Mouse (Mus musculus): ENCODE measurements at regions not wholly inside any gene's neighbourhood (a gene's known extent, or its start where the extent isn't known, plus 50 kb on each side); places are given as distances from the start of the nearest gene placed in this dataset.

DNA sequence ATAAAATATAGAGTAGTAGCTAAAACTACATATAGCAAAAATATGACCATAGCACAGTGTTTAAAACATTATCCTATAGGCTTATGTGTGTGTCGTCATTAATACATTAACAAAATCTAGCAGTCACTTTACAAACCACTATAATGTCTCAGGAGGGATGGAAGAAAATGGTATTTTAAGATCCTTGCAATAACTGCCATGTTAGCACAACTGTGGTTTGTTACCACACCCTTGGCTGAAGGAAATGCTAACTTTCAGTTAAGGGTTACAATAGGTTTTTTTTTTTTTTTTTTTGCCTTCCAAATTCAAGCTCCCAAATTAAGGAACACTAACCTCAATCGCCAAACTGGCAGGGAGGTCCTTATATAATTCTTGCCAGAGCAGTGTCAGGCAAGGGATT, 322.0 kb upstream of the Jarid2 start:
- Histone ChIP-seq H3K9ac (replicated peaks) (no peak overlapping the region), H3K4me3 (ENCODE audit: low read depth, low read length) (no peak overlapping the region), H3K4me1 (ENCODE audit: insufficient read depth) (peaks cover 14% of the 10 kb centered on the region; the same call in 1 of the 2 replicates), H3K27me3 (ENCODE audit: insufficient read depth, low read length) (no peaks in the 10 kb centered on the region), H3K9me3 (ENCODE audit: low read length) (no peaks in the 10 kb centered on the region), H3K4me2 (ENCODE audit: low read depth, low read length) (no peak overlapping the region), H3K27ac (ENCODE audit: low read depth) (no peak overlapping the region), H3K36me3 (replicated peaks; ENCODE audit: insufficient read depth, low read length) (no peaks in the 10 kb centered on the region)
- 50% methylated on average over 2 of the region's 2 CpGs for WGBS (ENCODE audit: insufficient replicate concordance)
- ATAC-seq = no peak
- no peak for DNase-seq
- TF ChIP-seq EP300 (IDR thresholded peaks at IDR 0.05; ENCODE audit: low read depth) = no peak
- TF ChIP-seq CTCF (IDR thresholded peaks at IDR 0.05; ENCODE audit: low read depth) = no peak

DNA sequence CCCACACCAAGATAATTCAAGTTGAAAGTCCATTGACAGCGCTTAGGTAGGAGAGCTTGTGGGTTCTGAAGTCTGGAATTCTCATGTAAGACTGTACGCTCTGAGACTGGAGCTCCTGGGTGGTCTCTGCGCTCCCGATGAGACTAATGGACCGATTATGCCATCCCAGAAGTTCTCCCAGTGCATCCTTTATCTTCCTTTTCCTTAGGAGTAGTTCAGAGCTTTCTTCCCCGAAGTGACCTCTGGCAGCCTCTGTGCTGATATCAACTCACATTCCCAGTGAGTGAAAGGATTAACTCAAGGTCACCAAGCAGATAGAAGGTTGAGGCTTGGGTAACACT, 320.7 kb upstream of the Jarid2 start:
- H3K4me3 ChIP-seq (ENCODE audit: low read depth, low read length) = no peak overlapping the region
- TF ChIP-seq CTCF (IDR thresholded peaks at IDR 0.05; ENCODE audit: low read depth) = no peak
- TF ChIP-seq EP300 (IDR thresholded peaks at IDR 0.05; ENCODE audit: low read depth) = no peak
- no peak overlapping the region for H3K4me2 ChIP-seq (ENCODE audit: low read depth, low read length)
- no peaks in the 10 kb centered on the region for H3K27me3 ChIP-seq (ENCODE audit: insufficient read depth, low read length)
- H3K27ac ChIP-seq (ENCODE audit: low read depth) = peak overlapping the region; percentile 74; the same call in 1 of the 2 replicates
- H3K9ac ChIP-seq (replicated peaks) = no peak overlapping the region
- ATAC-seq (no peak), DNase-seq (no peak)
- H3K4me1 ChIP-seq (ENCODE audit: insufficient read depth) = peaks cover 14% of the 10 kb centered on the region; the same call in 1 of the 2 replicates
- H3K9me3 ChIP-seq (ENCODE audit: low read length) = no peaks in the 10 kb centered on the region
- WGBS (ENCODE audit: insufficient replicate concordance) = 66% methylated on average over 6 of the region's 6 CpGs
- H3K36me3 ChIP-seq (replicated peaks; ENCODE audit: insufficient read depth, low read length) = no peaks in the 10 kb centered on the region

DNA sequence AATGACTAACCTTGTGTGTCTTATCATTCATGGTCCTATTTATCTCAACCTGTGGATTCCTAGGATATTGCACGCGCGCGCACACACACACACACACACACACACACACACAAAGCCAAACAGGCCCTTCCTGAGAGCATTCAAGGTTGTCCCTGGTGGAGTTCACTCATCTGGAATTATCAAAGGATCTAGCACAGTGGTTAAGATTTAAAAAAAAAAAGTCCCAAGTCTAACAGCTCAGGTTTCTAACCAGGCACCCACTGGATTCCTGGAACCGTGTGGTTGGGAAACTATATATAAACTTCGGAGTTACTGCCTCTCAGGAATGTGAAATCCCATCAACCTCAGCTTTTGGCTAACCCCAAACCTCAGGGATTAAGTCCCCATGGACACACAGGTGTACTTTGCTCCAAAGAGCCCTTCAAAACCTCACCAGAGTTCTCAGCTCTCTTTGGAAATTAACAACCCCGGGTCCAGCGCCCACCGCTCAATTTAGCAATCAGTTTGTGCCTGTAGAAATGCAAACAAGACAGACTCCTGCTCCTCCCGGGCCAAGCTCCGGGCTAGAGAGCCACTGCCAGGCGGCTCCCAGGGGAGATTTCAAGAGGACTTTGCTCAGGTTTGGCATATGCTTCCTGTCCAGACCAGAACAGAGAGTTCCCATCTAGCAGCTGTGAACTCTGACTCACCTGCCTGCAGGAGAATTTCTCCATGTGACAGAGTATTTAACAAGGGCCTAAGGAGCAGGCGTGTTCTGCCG, 320.1 kb upstream of the Jarid2 start:
- Histone ChIP-seq H3K36me3 (replicated peaks; ENCODE audit: insufficient read depth, low read length) (no peaks in the 10 kb centered on the region), H3K9me3 (ENCODE audit: low read length) (no peaks in the 10 kb centered on the region), H3K27me3 (ENCODE audit: insufficient read depth, low read length) (no peaks in the 10 kb centered on the region), H3K4me1 (ENCODE audit: insufficient read depth) (peaks cover 14% of the 10 kb centered on the region; the same call in 1 of the 2 replicates), H3K9ac (replicated peaks) (no peak overlapping the region), H3K27ac (ENCODE audit: low read depth) (peak overlapping the region; percentile 74), H3K4me2 (ENCODE audit: low read depth, low read length) (0 out of 2 replicates have a peak overlapping the region, but pooled peaks have one; percentile 18), H3K4me3 (ENCODE audit: low read depth, low read length) (no peak overlapping the region)
- 58% methylated on average over 14 of the region's 14 CpGs for WGBS (ENCODE audit: insufficient replicate concordance)
- ATAC-seq = peak; percentile 89
- peak; percentile 55 for DNase-seq
- TF ChIP-seq EP300 (IDR thresholded peaks at IDR 0.05; ENCODE audit: low read depth) = peak; percentile 53; the same call in 1 of the 2 replicates
- TF ChIP-seq CTCF (IDR thresholded peaks at IDR 0.05; ENCODE audit: low read depth) = no peak

DNA sequence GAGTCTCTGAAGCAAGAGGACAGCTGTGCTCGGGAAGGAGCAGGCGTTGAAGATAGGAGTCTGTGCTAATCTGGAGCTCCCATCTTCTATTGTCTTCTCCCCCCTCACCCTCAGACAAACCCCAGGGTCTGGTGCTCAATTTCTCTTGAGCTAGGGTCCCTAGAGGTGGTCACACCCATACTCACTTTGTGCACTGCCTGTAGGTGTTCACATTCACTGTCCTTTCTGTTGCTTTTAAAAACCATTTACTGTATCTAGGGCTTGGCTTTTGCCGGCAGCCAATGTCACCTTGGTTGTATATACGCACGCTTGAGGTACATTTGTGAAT, 319.6 kb upstream of the Jarid2 start:
- Histone ChIP-seq H3K4me1 (ENCODE audit: insufficient read depth) (peaks cover 14% of the 10 kb centered on the region; the same call in 1 of the 2 replicates), H3K27me3 (ENCODE audit: insufficient read depth, low read length) (no peaks in the 10 kb centered on the region), H3K4me2 (ENCODE audit: low read depth, low read length) (no peak overlapping the region), H3K9ac (replicated peaks) (no peak overlapping the region), H3K9me3 (ENCODE audit: low read length) (no peaks in the 10 kb centered on the region), H3K4me3 (ENCODE audit: low read depth, low read length) (no peak overlapping the region), H3K36me3 (replicated peaks; ENCODE audit: insufficient read depth, low read length) (no peaks in the 10 kb centered on the region), H3K27ac (ENCODE audit: low read depth) (peak overlapping the region; percentile 74)
- DNase-seq (no peak), ATAC-seq (no peak)
- TF ChIP-seq EP300 (IDR thresholded peaks at IDR 0.05; ENCODE audit: low read depth) (no peak), CTCF (IDR thresholded peaks at IDR 0.05; ENCODE audit: low read depth) (no peak)
- WGBS (ENCODE audit: insufficient replicate concordance) = 80% methylated on average over 5 of the region's 5 CpGs

DNA sequence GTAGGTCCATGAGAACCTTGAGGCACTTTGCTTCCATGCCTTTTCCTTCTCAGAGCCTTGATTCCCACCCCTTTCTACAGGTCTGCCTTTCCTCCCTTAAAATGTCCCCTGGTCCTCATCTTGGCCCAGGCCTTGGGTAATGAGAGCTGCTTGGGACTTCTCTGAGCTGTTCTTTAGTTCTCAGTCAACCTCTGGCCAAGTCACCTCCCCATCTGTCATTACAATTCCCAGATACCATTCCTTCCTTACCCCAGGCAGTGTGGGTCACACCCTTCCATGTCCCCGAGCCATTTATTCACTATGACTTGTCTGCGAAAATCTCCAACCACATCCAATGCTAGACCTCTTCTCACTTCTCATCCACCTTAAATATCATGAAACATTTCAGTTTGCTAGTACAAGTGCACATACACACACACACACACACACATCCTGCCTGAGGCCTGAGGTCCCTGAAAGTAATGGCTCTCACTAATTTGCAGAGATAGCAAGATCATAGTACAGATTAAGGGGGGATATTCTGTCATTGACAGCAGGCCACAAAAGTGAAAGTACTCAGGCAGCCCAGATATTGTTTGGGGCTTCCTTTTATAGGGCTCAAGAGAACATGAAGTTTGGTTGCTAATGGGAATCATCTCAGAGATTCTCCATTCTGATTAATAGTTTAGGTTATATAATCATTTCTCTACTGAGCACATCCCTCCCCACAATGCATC, 317.3 kb upstream of the Jarid2 start:
- Histone ChIP-seq H3K27ac (ENCODE audit: low read depth) (no peak overlapping the region), H3K4me1 (ENCODE audit: insufficient read depth) (peaks cover 22% of the 10 kb centered on the region), H3K27me3 (ENCODE audit: insufficient read depth, low read length) (no peaks in the 10 kb centered on the region), H3K9ac (replicated peaks) (no peak overlapping the region), H3K4me3 (ENCODE audit: low read depth, low read length) (no peak overlapping the region), H3K36me3 (replicated peaks; ENCODE audit: insufficient read depth, low read length) (no peaks in the 10 kb centered on the region), H3K9me3 (ENCODE audit: low read length) (no peaks in the 10 kb centered on the region), H3K4me2 (ENCODE audit: low read depth, low read length) (no peak overlapping the region)
- no peak for TF ChIP-seq CTCF (IDR thresholded peaks at IDR 0.05; ENCODE audit: low read depth)
- TF ChIP-seq EP300 (IDR thresholded peaks at IDR 0.05; ENCODE audit: low read depth) = no peak
- DNase-seq (no peak), ATAC-seq (no peak)
- 80% methylated on average over 2 of the region's 2 CpGs for WGBS (ENCODE audit: insufficient replicate concordance)

DNA sequence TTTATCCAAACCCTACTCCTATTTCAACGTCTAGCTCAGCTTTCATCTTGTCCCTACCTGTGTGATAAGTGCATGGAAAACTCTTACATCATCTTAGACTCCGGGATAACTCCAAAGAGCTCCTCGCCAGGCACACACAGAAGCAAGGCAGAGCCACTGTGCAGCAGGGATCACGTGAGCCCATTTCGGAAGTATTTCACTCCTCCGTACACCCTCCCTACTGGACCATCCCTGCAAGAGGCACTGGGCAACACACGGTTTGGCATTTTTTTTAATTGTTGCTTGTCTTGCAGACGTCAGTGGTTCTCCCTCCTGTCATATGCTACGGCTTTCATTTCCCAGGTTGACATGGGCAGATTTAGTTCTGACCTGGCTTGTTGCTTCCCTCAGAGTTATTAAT, 316.0 kb upstream of the Jarid2 start:
- TF ChIP-seq CTCF (IDR thresholded peaks at IDR 0.05; ENCODE audit: low read depth) (no peak), EP300 (IDR thresholded peaks at IDR 0.05; ENCODE audit: low read depth) (no peak)
- no peak for DNase-seq
- no peaks in the 10 kb centered on the region for H3K9me3 ChIP-seq (ENCODE audit: low read length)
- no peak overlapping the region for H3K4me2 ChIP-seq (ENCODE audit: low read depth, low read length)
- H3K36me3 ChIP-seq (replicated peaks; ENCODE audit: insufficient read depth, low read length) = no peaks in the 10 kb centered on the region
- no peaks in the 10 kb centered on the region for H3K27me3 ChIP-seq (ENCODE audit: insufficient read depth, low read length)
- no peak for ATAC-seq
- peaks cover 19% of the 10 kb centered on the region for H3K4me1 ChIP-seq (ENCODE audit: insufficient read depth)
- WGBS (ENCODE audit: insufficient replicate concordance) = 60% methylated on average over 9 of the region's 9 CpGs
- no peak overlapping the region for H3K9ac ChIP-seq (replicated peaks)
- no peak overlapping the region for H3K4me3 ChIP-seq (ENCODE audit: low read depth, low read length)
- no peak overlapping the region for H3K27ac ChIP-seq (ENCODE audit: low read depth)
